Mouse (Mus musculus) natural killer cell, adult 2 months (primary cell): ENCODE measurements at regions not wholly inside any gene's neighbourhood (a gene's known extent, or its start where the extent isn't known, plus 50 kb on each side); places are given as distances from the start of the nearest gene placed in this dataset.
A peak's percentile ranks its signal among the peaks of the same experiment; 100 is the strongest.

Source experiments
- DNase-seq, 2 experiments: peaks; one replicate each; pipeline ENCODE4 v3.0.0; 2022; ENCODE audit warnings: low spot score in 2 of 2

GRCm38 (mm10) chr2:30698758-30699535, 104.1 kb downstream of the Cstad start:
- DNase-seq: no peak

- no peak for DNase-seq
Observed at GRCm38 (mm10) chr2:30697851-30698250, 103.0 kb downstream of the Cstad start.

DNA sequence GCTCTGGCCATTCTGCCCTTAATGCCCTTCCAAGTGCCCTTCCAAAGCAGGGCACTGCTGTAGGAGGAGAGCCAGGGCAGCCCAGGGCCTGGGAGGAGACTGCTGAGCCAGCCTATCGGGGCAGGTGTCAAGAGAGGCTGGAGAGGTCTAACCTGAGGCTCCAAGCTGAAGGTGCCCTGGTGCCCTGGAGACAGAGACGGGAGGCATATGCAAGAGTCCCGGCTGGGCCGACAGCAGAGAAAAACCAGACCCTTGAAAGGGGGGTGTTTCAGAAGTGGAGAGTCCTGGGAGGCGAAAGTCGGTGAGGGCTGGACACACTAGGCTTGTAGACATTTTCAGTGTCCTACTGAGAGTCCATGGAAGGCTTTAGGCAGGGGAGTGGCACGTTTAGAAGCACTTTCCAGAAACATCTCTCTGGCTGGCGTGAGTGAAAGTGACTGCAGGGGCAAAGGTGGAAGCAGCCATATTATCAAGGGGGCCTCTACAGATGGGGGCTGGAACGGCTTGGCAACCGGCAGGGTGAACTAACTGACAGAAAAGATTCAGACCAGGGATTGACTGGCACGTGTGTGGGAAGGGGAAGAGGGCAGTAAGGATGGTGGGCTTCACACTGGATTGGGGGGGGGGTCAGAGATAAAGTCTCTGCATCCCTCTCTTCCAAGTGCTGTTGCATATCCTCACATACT, 101.1 kb downstream of the Cstad start:
- DNase-seq: no peak

DNA sequence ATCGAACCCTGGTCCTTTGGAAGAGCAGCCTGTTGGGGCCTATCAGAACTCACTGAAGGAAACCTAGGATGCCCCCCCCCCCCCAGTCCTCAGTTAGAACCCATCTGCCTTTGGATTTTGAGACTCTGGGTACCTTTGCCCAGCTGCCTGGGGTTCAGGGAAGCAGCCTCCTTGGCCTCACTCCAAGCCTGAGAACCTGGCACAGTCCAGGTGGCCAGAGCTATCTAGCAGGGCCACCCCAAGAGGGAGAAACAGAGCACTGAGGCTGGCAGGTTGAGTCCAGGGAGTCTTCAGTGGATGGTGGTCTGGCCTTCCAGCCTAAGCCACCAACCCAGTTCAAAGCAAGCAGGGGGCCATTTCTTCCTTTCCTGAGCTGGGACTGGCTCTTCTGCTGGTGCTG, 100.2 kb downstream of the Cstad start:
- DNase-seq: no peak

GRCm38 (mm10) chr2:30693206-30694035, 98.6 kb downstream of the Cstad start:
- peak; percentile 61 to 73 for DNase-seq

GRCm38 (mm10) chr2:30692561-30693205, 97.8 kb downstream of the Cstad start:
- DNase-seq: no peak

GRCm38 (mm10) chr2:30691857-30692560, 97.2 kb downstream of the Cstad start:
- peak; percentile 62 to 76 for DNase-seq

DNA sequence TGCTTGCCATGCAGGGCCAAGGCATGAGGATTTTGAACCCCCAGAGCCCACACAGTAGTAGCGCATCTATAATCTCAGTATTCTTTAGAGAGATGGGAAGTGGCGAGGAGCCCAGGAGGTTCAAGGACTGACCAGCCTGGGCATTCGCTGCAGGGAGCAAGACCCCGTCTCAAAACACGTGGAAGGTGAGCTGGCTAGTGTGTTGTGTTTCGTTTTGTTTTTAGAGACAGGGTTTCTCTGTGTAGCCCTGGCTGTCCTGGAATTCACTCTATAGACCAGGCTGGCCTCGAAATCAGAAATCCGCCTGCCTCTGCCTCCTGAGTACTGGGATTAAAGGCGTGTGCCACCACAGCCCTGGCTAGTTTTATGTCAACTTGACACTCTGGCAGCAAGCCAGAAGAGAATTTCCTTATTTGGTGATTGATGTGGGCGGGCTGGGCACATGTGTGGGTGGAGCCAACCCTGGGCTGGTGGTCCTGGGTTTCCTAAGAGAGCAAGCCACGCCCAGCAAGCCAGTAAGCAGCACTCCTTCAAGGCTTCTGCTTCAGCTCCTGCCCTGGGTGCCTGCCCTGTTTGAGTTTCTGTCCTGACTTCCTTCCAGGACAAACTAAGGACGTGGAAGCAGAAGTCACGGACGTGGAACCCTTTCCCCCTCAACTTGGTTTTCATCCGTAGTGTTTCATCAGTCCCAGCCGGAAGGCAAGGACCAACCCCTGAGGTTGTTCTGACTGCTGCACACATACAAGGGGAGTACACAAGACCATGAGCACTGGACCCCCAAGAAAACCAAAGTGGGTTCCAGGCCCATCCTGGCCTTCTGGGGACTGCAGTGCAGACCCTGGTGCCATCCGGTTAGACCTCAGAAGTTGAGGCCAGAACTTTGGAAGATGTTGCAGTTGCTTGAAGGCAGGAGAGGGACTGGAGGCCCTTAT, 96.4 kb downstream of the Cstad start:
- peak; percentile 34 to 69 for DNase-seq

DNA sequence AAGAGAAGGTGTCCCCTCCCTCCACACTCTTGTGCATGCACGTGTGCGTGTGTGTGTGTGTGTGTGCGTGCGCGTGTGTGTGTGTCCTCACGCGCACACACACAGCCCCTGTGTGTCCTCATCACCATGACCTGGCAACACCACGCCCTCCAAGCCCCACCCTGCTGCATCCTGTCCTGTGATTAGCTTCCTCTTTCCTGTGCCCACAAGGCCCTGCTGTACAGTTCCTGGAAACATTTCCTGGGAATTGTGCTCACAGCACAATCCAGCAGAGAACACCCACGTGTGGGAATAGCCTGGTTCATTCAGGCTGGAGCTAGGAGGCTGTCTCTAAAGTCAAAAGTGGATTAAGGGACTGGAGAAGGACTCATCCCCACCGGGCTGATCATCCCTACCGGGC, 95.5 kb downstream of the Cstad start:
- DNase-seq: peak; percentile 46 to 83

GRCm38 (mm10) chr2:30688402-30688801, 93.6 kb downstream of the Cstad start:
- no peak for DNase-seq

GRCm38 (mm10) chr2:30687121-30687551, 92.3 kb downstream of the Cstad start:
- no peak for DNase-seq

- no peak for DNase-seq
Observed at GRCm38 (mm10) chr2:30686359-30686758, 91.5 kb downstream of the Cstad start.

- no peak for DNase-seq
Observed at GRCm38 (mm10) chr2:30685137-30685860, 90.5 kb downstream of the Cstad start.

DNA sequence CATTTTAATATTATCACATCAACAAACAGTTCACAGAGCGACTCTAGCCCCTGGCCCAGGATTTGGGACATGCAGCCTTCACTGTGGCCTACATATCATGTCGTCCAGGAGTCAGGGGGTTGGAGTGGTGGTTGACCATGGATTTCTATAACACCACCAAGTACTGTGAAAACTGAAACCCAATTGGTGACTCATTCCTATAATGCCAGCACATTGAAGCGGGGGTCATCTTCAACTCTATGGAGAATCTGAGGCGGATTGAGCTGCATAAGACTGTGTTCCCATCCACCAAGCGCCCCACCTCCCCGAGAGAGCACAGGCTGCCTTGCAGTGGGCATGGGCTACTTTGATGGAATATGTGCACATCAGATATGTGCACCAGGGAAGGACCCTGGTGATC, 89.6 kb downstream of the Cstad start:
- no peak for DNase-seq

DNA sequence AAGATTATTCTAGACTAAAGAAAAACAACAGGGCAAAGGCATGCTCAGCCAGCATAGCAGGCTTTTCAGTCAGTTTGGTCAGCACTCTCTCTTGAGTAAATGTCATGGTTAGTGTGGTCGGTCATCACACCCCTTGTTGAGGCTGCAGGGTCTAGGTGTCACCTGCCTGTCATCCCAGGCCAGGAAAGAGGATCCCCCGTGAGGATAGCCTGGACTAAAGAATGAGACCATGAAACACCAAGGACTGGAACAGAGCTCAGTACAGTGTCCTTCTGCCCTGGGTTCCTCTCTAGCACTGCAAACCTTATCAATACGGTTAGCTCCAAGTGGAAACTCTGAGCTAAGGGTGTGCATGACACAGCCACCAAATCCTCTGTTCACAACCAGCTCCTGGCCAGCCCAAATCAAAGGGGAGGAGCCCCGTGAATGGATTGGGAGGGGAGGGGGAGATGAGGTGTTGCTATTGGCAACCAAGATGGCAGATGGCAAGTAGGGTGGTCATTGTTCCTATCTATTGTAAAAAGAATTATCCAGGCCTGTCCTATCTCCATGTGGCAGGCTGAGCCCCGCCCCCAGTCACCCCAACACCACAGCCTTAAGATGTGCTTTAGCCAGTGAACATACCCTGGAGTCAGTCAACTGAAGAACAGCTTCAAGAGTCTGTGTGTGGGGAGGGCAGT, 87.4 kb downstream of the Cstad start:
- DNase-seq: no peak

GRCm38 (mm10) chr2:30681642-30682041, 86.8 kb downstream of the Cstad start:
- no peak for DNase-seq

DNA sequence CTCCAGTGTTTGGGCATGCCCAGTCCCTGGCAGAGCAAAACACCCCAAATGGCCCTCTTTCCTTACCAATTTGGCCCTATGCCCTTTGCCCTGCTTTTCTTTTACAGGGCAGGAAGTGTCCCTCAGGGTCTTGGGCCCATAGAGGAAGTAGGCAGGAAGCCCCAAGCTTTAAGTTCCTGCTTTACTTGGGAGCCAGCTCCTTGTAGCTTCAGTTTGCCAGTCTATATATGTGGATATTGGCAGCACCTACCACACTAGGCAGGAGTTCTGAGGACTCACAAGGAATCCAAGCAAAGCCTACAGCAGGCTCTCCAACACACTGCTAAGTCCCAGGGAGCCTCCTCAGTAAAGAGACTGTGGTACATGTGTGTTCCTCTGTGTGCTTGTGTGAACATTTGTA, 84.2 kb downstream of the Cstad start:
- DNase-seq: no peak

- DNase-seq: no peak
Observed at GRCm38 (mm10) chr2:30677498-30677897, 82.7 kb downstream of the Cstad start.
